Mouse (Mus musculus): ENCODE results near the gene Stk26. TPM values are rescaled to one million over a fixed set of nuclear protein-coding genes. Genes with fewer than 3 reads are reported as not detected.

Gene Stk26
- polyA plus RNA-seq, 1 experiment, result 1.1 TPM

DNA sequence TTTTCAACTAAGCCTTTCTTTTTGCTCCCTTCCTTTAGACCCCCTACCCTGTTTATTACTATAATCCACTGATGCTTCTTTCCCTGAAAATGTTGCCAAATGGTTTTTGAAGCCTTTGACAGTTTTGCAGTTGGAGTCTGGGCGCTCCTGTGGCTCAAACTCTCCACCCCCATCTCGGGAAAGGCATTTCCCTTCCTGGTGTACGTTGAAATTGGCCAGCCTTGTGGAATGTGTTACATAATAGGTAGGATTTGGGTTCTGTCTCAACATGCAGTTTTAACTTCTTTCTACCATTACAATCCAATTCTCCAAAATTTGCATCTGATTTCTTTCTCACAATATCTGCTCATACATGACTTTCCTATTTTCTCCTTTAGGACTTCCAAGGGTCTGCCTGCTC lies 77.9 kb downstream of the Stk26 start:
- Histone ChIP-seq H3K4me3 (ENCODE audit: insufficient read depth, low read length) (no peak overlapping the region), H3K4me1 (ENCODE audit: control insufficient read depth, insufficient read depth, low read length) (no peaks in the 10 kb centered on the region), H3K27ac (ENCODE audit: insufficient read depth, low read depth, low read length) (no peak overlapping the region)
- TF ChIP-seq POLR2A (IDR thresholded peaks at IDR 0.05; ENCODE audit: borderline replicate concordance, low read depth, low read length) (no peak), CTCF (IDR thresholded peaks at IDR 0.05; ENCODE audit: low read depth, low read length) (no peak)

DNA sequence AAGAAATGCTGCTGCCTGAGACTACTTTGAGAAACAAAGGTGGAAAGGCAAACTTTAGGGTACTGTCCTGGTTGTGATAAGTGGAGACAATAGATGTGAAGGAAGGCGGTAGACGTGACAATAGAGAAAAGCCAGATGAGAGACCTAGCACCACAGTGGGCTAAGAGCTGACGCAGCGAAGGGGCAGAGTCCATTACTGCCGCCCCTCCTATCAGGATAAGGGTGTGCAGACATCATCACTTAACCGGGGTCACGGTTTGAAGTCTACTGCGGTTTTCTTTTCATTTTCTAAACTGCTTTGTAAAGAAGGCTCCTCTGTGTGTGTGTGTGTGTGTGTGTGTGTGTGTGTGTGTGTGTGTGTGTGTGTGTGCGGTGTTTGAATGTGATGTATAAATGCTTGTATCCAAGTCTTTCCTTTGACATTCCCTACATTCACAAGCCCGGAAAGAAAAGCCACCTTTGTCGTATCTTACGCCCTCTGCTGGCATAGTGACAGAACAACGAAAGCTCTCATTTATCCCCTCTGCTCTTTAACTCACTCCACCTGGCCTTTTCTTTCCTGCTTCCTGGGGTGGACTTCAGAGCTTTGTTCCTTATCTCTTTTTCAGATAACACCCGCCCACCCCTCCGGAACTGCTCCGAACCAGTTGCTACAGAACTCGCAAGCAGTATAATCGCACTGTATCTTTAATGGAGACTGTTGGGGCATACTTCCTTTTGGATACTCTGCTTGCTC lies 84.0 kb downstream of the Stk26 start:
- H3K27ac ChIP-seq (ENCODE audit: insufficient read depth, low read depth, low read length), result no peak overlapping the region
- no peak for TF ChIP-seq CTCF (IDR thresholded peaks at IDR 0.05; ENCODE audit: low read depth, low read length)
- TF ChIP-seq POLR2A (IDR thresholded peaks at IDR 0.05; ENCODE audit: borderline replicate concordance, low read depth, low read length), result no peak
- H3K4me3 ChIP-seq (ENCODE audit: insufficient read depth, low read length), result no peak overlapping the region
- H3K4me1 ChIP-seq (ENCODE audit: control insufficient read depth, insufficient read depth, low read length), result no peaks in the 10 kb centered on the region

DNA sequence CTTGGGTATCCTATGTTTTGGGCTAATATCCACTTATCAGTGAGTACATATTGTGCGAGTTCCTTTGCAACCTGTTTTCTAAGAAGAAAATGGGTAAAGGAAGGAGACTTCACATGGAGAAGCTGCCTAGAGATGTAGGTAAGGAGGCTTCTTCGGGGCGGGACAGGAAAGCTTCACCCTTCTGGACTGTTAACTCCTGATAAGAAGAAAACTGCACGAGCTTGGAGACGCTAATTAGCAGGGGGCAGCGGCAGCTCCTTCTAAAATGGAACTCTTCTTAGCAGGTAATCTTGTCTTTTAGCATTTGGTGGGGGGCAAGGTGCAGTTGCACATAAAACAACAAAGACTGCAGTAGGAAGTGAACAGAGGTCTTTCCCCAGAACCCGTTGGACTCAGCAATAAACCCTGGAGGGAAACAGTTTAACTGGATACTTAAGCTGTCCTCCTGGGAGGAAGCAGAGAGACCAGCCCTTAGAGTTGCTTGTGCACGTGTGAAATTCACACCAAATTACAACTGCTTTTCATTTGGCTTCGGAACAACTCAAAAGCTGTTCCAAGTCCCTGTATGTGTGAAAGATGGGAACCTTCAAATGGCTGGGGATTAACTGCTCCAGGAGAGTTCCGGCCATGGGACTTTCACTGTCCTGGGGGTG lies 86.2 kb downstream of the Stk26 start:
- Histone ChIP-seq H3K4me1 (ENCODE audit: control insufficient read depth, insufficient read depth, low read length) (no peaks in the 10 kb centered on the region), H3K27ac (ENCODE audit: insufficient read depth, low read depth, low read length) (no peak overlapping the region), H3K4me3 (ENCODE audit: insufficient read depth, low read length) (no peak overlapping the region)
- TF ChIP-seq POLR2A (IDR thresholded peaks at IDR 0.05; ENCODE audit: borderline replicate concordance, low read depth, low read length), result no peak
- no peak for TF ChIP-seq CTCF (IDR thresholded peaks at IDR 0.05; ENCODE audit: low read depth, low read length)

DNA sequence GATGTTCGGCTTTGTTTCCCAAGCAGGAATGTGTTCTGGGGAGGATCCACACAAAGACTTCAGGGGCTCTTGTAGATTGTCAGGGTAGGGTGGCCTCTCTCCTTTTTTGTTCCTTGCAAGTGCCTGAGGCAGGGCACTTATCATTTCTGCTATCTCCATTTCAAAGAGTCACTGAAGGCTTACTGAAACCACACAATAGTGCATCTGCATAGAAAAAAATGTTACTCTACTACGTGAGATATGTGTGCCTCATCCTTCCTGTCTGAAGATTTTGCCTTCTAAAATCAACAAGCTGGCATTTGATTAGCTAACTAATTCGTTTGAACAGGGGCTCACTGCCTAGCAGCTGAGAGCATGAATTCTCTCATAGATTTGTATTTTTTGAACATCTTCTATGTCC lies 89.5 kb downstream of the Stk26 start:
- no peak overlapping the region for H3K27ac ChIP-seq (ENCODE audit: insufficient read depth, low read depth, low read length)
- H3K4me3 ChIP-seq (ENCODE audit: insufficient read depth, low read length), result no peak overlapping the region
- TF ChIP-seq CTCF (IDR thresholded peaks at IDR 0.05; ENCODE audit: low read depth, low read length) (no peak), POLR2A (IDR thresholded peaks at IDR 0.05; ENCODE audit: borderline replicate concordance, low read depth, low read length) (no peak)
- no peaks in the 10 kb centered on the region for H3K4me1 ChIP-seq (ENCODE audit: control insufficient read depth, insufficient read depth, low read length)

DNA sequence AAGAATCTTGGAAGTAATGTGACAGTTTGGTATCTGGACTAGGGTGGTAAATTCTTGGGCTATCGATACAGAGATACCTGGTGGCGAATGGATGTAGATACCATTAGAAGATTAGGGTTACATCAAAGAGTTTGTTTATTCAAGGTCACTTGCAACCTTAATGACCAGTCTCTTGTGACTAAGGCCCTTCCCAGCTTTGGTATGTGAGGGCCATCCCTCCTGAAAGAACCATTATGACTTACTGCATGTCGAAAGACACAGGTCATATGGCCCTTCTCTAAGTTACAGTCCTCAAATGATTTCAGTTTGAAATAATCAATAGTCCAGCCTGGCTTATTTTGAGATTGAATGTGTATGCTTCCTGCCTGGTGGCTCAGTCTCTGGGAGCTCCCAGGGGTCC lies 96.3 kb downstream of the Stk26 start:
- no peak overlapping the region for H3K4me3 ChIP-seq (ENCODE audit: insufficient read depth, low read length)
- TF ChIP-seq CTCF (IDR thresholded peaks at IDR 0.05; ENCODE audit: low read depth, low read length), result no peak
- no peak for TF ChIP-seq POLR2A (IDR thresholded peaks at IDR 0.05; ENCODE audit: borderline replicate concordance, low read depth, low read length)
- no peaks in the 10 kb centered on the region for H3K4me1 ChIP-seq (ENCODE audit: control insufficient read depth, insufficient read depth, low read length)
- H3K27ac ChIP-seq (ENCODE audit: insufficient read depth, low read depth, low read length), result no peak overlapping the region

DNA sequence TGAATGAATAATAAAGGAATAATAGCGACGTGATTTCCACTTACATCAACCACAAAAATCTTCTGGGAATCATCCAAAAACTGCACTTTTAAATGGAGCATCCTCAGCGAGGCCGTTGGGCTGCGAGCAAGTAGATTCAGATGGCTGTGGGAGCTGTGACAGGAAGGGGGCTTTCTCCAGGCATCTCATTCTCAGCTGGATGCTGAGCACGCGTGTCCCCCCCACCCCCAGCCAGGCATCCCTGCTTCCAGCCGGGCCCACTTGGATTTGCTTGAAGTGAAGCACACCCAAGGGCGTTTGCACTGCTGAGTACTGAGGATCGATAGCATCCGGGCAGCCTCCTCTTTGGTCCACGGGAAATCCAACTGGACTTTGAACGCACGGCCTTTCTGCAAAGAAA lies 101.8 kb downstream of the Stk26 start, which contains the start of gene Frmd7:
TSS of gene Frmd7 (minus strand) at position 101 of the 400 bp plus-strand sequence.
- no peaks in the 10 kb centered on the region for H3K4me1 ChIP-seq (ENCODE audit: control insufficient read depth, insufficient read depth, low read length)
- H3K27ac ChIP-seq (ENCODE audit: insufficient read depth, low read depth, low read length), result no peak within 1 kb of the TSS
- no peak for TF ChIP-seq CTCF (IDR thresholded peaks at IDR 0.05; ENCODE audit: low read depth, low read length)
- TF ChIP-seq POLR2A (IDR thresholded peaks at IDR 0.05; ENCODE audit: borderline replicate concordance, low read depth, low read length), result no peak
- H3K4me3 ChIP-seq (ENCODE audit: insufficient read depth, low read length), result no peak within 1 kb of the TSS

Other genes with a start within 250 kb of the Stk26 start
- not detected in 2 replicates for gene Frmd7, start 101.7 kb downstream of the Stk26 start, polyA plus RNA-seq (2012; ENCODE audit: insufficient read depth, insufficient read length, missing spikeins)
- 37.3 and 39.6 TPM in 2 replicates for gene Rap2c, start 177.0 kb downstream of the Stk26 start, polyA plus RNA-seq (2012; ENCODE audit: insufficient read depth, insufficient read length, missing spikeins)